Mouse (Mus musculus) lung, postnatal 36 days (tissue): ENCODE measurements around the gene Drg1.
A peak's percentile ranks its signal among the peaks of the same experiment; 100 is the strongest.
"Not testable (repeated sequence)": the region's sequence is repeated elsewhere in the genome, so short reads cannot be mapped to it uniquely, and the experiment has no call there.

Experiments
- DNase-seq: peaks from one replicate; pipeline ENCODE4 v3.0.0; 2022; ENCODE audit warnings: mixed read lengths

Drg1 gene

DNA sequence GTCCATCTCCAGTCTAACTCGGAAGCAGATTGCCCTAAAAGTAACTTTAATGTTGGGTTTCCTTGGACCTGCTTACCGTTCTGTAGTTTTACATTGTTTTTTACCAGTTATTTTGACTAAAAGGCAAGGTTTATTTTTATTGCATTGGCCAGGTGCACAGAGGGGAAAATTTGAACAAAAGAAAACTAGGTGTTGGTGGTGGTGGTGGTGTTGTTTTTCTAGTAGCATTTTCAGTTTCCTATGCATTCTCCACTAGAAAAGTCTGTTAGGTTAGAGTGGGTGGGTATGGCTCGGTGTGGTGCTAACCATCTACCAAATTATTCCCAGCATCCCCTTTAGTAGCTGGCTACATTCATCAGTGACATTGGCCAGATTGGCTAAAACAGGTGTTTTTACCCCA lies 59.4 kb downstream of the Drg1 start:
- no peak for DNase-seq

DNA sequence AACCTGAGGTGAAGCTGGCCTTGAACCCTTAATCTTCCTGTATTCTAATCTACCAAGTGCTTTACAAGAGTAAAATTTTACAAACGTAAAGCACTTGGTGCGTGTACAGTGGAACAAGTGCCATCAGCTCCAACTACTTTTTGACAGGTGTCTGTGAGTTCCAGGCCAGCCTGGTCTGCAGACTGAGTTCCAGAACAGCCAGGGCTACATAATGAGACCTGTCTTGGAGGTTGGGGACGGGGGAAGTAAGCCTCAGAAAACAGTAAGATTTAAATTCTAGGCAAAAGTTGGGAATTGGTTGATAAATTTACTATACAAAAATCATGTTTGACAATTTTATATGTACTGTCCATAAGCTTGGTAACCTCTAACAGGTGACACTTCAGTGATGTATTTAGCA lies 61.0 kb downstream of the Drg1 start:
- no peak for DNase-seq

DNA sequence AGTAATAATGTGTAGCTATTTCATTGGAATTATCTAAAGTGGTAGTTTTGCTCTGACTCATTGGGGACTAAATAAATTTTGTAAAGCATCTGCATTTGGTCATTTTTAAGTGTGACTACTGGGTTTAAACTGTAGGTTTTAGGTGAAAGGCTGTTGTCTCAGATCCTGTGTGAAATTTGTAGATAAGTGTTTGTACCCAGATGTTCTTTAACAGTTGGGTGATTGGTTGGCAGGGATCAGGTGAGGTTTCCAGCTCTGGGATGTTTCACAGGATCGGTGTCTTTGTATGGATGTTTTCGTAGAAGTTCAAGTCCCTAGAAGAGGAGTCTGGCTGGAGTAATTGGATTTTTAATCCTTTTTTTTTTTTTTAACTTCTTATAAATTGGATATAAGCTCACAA lies 62.4 kb downstream of the Drg1 start:
- DNase-seq: no peak

DNA sequence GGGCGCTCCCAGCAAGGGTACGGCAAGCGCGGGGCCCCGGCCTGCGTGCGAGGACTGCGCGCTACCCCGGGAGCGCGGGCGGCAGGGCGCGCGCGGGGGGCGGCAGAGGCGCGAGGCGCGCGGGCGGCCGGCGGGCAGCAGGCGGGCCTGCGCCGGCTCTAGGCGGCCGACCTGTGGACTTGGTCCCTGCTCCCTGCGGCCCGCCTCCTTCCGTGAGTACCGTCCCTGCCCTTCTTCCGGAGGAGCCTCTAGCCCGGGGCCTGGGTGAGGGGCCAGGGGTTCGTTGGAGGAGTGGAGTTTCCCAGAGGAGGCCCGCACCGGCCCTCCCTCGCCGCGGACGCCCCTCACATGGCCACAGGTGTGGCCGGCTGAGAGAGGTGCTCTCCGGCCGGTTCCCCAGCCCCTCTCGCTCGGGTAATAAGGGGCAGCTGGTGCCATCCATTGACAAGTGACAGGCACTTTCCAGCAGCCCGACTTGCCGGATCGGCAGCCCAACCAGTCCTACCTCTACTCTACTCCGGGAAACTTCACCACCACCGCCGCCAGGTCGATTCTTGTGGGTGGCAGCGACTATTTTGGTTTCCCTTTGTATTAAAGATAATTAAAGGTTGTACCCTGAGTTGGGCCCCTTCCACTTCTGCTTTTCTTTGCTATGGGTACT lies 63.3 kb downstream of the Drg1 start:
- DNase-seq: peak; percentile 46

DNA sequence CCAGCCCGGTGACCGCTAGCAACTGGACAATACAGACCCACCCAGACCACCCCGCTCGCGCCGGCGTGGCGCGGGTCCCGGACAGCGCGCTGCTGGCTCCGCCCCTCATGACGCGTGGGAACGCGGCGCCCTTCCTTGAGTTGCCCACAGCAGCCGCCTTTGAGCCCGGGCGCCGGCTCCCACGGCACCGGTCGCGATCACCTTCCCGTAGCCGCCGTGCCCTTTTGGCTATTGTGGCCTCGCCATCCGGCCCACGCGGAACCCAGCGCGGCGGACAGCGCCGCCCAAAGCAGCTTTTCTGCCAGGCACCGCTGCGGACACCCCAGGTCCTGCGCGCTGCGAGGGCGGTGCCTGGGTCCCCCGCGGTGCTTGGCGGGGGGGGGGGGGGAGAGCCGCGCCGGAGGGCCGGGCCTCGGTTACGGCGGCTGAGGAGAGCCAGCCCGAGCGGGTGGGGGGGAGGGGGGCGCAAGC lies 63.9 kb downstream of the Drg1 start, which contains the start of gene Eif4enif1:
Eif4enif1 (plus strand) TSS at position 162 of the 471 bp plus-strand sequence.
- peak; percentile 92 for DNase-seq

DNA sequence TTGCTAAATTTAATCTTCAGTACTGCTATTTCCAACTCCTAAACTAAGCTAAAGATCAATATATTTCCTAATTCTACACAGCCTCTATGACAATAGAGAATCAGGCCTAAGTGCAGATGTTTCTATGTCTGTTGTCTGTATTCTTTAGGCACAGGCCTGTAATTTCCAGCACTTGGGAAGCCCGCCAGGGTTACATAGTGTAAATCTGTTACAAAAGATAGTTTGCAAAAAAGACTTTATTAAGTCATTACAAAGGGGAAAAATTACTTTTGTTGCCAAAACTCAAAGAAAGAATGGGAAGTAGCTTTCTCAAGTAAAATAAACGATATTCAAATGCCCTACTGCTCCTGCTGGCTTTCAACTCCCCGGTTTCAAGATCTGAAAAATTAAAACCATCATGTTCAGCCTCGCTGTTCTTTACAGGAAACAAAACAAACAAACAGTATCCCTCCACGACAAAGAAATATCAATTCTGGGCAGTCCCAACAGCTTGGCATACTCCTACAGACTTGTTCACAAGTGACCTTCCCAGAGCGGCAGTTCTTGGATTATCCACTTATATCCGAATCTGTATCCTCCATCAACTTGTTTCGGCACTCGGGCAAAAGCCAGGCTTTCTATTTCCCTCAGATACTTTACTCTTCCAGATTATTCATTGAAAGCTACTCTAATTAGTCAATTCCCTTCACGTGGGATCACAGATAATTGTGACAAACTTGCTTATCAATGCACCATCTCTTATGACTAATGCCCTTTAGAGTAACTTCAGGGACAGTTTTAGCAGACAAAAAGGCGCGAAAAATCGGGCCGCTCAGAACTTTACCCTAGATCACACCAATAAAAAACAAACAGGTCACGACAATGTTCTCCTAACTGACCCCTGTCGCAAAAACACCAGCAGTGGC lies 64.6 kb downstream of the Drg1 start:
- DNase-seq: peak; percentile 15

DNA sequence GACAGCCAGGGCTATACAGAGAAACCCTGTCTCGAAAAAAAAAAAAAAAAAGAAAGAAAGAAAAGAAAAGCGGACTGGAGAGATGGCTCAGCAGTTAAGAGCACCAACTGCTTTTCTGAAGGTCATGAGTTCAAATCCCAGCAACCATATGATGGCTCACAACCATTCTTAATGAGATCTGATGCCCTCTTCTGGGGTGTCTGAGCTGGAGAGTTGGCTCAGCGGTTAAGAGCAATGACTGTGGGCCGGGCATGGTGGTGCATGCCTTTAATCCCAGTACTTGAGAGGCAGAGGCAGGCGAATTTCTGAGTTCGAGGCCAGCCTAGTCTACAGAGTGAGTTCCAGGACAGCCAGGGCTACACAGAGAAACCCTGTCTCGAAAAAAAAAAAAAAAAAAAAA lies 65.6 kb downstream of the Drg1 start:
- DNase-seq: not testable (repeated sequence)

DNA sequence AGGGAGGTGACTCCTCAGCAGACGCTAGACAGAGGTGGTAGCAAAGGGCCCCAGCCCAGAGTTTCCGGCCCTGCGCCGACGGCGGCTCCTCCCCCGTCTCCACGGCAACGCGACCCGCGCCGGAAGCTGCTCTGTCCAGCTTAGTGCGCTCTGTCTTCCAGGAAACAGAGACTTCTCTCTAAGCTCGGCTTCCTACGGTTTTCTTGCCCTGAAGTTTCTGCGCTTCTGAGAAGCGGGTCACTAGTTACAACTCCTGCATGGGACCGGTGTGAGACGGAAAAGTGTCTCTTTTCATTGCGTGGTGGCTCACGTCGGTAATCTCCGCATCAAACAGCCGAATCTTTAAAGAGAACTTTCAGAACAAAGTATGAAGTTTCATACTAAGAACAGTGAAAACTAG lies 72.9 kb downstream of the Drg1 start, which contains the start of gene Sfi1:
Sfi1 (minus strand) TSS at position 101 of the 400 bp plus-strand sequence.
- no peak for DNase-seq

DNA sequence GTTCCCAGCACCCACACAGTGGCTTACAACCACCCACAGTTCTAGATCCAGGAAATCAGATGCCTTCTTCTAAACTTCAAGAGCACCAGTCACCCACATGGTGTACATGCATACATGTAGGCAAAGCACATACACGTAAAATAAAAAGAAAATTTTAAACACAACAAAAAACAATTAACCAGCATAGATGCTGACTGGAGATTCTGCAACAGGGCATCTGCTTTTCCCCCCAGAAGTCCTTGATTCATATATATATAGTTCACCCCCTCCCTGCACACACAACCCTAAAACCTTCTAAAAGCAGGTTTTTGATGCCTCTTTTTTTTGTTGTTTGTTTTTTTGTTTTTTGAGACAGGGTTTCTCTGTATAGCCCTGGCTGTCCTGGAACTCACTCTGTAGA lies 83.5 kb downstream of the Drg1 start:
- DNase-seq: not testable (repeated sequence)

DNA sequence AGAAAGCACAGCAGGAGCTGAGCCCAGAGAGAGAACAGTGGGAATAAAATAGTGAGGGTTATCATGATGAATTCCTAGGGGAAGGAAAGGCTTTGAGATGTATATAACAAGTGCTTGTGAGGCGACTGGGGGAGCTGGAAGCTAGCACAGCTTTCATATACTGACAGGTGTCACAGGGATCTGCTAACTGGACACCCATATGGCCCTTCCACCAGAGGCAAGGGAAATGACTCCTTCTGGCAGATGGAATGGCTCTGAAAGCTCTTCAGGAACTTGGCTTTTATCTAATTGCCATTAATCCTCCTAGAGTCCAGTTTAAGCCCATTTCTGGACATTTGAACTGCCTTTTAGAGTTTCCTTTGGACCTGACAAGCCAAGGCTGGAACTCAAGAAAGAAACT lies 84.2 kb downstream of the Drg1 start:
- not testable (repeated sequence) for DNase-seq

DNA sequence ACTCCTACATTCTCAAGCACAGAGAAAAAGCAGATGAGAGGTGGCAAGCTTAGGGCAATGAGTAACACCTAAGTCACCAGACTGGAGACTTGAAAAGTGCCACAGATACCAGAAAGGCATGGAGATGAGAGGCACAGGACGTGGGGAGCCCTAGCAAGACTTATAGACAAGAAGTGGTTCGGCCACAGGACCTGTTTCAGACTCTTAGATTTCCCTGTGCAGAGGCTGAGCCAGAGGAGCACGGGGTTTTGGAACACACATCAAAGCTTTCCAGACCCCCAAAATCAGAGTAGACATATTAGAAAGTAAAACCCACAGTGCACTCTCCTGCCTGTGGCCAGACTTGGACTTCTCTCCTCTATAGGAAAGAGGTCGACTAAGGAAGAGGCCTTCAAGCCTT lies 85.0 kb downstream of the Drg1 start:
- peak; percentile 68 for DNase-seq

DNA sequence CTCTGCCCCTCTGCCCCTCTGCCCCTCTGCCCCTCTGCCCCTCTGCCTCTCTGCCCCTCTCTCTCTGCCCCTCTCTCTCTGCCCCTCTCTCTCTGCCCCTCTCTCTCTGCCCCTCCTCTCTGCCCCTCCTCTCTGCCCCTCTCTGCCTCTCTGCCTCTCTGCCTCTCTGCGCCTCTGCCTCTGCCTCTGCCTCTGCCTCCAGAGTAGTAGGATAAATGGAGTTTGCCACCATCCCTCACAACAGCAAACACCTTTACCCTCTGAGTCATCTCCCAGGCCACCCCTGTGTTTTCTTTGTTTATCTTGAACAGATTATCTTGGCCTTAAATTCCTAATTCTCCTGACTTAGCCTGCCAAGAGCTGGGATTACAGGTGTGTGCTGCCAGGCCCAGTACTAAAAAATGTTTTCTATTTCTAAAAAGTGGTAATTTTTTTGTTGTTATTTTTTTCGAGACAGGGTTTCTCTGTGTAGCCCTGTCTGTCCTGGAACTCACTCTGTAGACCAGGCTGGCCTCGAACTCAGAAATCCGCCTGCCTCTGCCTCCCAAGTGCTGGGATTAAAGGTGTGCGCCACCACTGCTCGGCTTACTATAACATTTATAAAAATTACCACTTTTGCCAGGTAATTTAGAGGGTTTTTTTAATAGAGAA lies 85.6 kb downstream of the Drg1 start:
- not testable (repeated sequence) for DNase-seq

DNA sequence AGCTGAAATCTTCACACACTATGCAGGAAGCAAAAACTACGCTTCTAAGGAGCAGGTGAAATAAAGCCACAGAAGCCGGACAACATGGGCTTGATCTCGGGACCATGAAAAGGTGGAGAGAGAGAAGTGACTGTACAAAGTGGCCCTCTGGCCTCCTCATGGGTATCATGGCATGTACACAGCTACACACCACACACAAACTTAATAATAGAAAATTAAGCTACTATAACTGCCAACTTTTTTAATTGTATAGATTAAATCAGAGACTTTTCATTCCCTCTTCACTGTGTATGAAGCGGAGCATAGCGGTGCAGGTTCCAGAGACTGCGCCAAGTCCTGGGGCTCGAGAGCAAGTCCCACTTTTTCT lies 86.5 kb downstream of the Drg1 start:
- DNase-seq: not testable (repeated sequence)

DNA sequence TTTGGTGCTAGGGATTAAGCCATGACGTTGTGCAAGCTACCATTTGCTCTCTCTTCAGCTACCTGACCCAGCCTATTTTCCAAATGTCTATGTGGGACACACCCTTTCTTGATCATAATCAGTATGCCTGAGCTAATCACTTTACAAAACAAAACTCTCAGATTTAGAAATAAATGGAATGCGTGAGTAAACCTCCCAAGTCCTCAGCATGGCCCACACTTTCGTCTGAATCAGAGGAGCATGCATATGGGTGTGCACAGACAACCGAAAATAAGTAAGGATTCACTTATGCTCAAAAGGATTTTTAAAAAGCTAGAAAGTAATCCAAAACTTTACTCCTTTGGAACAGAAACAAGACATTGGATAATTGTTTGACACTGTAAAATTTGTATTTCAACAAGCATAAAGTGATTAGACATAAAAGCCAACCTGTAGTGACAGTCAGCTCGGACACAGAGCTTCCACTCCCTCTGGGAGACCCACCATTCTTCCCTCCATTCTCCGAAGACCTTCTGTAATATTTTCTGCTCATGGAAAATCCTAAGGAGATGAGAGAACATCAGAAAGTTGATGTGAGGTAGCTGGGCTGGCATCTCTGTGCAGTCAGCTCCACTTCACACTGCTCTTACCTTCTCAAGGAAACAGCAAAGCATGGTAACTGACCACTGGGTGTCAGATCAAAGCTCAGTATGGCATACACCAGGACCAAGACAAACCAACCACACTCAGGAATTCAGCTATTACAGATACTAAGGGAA lies 87.1 kb downstream of the Drg1 start:
- DNase-seq: not testable (repeated sequence)

DNA sequence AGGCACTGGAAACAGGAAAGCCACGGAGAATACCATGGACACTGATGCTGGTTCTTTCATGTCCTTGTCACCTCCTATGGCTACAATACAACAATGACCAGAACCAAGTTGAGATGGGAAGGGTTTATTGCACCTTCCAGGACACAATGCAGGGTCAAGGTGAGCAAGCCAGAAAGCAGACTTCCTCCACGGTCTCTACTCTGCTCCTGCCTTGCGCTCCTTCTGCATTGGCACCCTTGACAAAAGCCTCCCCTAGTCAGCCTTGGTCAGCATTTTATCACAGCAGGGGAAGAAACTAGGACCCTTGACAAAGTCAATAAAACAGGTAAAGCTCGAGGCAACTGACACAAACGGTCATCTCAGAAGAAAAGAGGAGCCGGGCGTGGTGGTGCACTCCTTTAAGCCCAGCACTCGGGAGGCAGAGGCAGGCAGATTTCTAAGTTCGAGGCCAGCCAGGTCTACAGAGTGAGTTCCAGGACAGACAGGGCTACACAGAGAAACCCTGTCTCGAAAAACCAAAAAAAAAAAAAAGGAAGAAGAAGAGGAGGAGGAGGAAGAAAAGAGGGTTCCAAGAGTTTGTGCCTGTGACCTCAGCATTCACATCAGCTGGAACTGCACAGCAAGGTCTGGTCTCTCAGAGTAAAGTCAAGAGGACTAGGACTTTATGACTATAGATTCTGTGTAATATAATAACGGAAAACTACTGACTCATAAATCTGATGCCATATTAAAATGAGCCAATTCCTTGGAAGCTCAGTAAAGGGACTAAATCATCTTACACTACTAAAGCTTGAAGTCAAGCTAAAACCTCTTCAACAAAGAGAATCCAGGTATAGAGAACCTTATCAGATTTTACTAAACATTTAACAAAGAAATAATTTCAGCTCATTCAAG lies 92.5 kb downstream of the Drg1 start:
- peak; percentile 56 for DNase-seq

DNA sequence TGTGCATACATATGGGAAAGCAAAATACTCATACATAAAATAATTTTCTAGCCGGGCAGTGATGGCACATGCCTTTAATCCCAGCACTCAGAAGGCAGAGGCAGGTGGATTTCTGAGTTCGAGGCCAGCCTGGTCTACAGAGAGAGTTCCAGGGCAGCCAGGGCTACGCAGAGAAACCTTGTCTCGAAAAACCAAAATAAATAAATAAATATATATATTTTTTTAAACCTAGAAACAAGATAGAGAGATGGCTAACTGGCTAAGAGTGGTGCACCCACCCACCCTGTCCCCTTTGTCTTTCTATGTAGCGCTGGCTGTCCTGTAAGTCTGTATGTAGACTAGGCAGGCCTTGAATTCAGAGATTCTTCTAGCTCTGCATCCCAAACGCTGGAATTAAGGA lies 93.7 kb downstream of the Drg1 start:
- not testable (repeated sequence) for DNase-seq

DNA sequence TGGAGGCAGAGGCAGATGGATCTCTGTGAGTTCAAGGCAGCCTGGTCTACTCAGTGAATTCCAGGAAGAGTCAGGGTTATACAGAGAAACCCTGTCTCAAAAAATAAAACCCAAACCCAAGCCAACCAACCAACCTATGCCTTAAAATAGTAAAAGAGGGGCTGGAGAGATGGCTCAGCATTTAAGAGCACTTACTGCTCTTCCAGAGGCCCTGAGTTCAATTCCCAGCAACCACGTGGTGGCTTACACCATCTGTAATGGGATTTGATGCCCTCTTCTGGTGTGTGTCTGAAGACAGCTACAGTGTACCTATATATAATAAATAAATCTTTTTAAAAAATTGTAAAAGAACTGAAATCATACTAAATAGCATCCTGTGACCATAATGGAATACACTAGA lies 94.3 kb downstream of the Drg1 start:
- not testable (repeated sequence) for DNase-seq

DNA sequence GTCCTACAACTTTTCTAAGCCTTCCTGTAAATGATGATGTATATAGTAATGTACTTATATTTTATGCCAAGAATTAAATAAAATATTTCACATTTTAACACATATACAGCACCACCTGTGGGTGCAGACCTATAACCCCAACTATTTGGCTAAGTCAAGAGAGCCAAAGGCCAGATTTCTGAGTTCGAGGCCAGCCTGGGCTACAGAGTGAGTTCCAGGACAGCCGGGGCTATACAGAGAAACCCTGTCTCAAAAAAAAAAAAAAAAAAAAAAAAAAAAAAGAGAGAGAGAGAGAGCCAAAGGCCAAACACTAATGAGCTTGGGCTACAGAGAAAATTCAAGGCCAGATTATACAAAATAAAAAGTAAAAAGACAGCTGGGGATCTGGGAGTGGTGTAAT lies 97.2 kb downstream of the Drg1 start:
- not testable (repeated sequence) for DNase-seq

DNA sequence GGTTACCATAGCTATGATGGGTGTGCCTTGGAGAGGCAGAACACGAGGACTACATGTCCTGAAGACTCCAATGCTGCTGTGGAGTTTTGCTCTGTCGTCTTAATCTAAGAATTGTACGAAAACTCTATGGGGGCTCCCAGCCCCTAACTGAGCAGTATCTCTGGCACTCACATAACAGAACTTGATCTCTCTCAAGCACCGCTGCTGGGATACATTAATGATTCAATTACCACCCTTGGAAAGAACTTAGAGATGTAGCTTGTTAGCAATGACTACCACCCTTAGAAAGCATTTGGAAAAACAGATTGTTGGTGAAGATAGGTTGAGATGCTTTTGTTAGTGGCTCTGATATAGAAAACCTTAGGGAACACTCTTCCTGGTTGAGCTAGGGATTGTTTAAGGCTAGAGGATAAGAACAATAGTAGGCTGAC lies 98.6 kb downstream of the Drg1 start:
- DNase-seq: peak; percentile 50

DNA sequence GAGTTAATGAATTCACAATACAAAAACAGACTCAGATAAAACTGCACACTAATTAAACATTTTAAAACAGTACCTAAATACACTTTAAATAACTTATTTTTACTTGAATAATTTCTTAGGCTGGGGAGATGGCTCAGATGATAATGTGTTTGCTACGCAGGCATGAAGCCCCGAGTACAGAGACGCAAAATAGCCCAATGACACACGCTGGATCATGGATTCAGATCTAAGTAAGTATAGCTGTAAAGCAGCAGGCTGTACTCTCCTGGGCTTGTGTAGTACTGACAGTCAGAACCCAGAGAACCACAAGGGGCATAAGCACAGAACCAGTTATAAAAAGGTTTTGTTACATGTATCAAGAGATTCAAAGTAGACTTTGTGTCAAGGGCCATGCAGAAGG lies 99.1 kb downstream of the Drg1 start:
- not testable (repeated sequence) for DNase-seq

DNA sequence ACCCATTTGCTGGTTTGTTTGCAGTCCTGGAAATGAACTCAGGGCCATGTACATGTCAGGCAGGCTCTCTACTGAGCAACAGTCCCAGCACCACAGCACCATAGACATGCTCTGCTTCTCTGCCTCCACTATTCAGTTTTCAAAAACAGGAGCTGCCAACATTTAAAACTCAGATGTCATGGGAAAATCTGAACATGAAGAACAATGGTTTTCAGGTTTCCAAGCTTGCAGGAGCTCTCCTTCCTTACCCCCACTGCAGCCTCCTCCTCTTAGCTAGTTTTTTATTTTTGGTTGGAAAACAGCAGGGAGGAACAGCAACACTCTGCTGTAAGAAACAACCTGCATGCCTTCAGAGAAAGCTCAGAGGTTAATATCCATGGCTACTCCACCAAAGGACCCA lies 99.9 kb downstream of the Drg1 start:
- DNase-seq: peak; percentile 30
